ENCODE assay signal across 23 mouse cellular contexts in genomic region chr4:114457111-114457510, GRCm38 (mm10). TPM values are rescaled to one million over a fixed set of nuclear protein-coding genes. Genes with fewer than 3 reads are reported as not detected.
DNase-seq lines count a peak whose midpoint lies in the region; ATAC-seq lines count a peak whose summit lies in the region.
"Had no signal": no experiment of that assay in that cellular context is flagged by ENCODE, and none has a peak within 500 bp of the region (broad histone marks: within the 10 kb centered on the region; RNA-seq: fewer than 3 reads in every experiment).

No protein-coding gene starts in this region.

- no peak for ATAC-seq in kidney, embryonic 14.5 days (ENCODE audit: low FRiP score, low TSS enrichment)
- ATAC-seq: forebrain, embryonic 15.5 days; inflammation-experienced regulatory T-cells, adult 6 months; midbrain, embryonic 16.5 days had no signal

- H3K4me2 ChIP-seq in kidney, embryonic 14.5 days (replicated peaks; ENCODE audit: low read depth, low read length), result no peak overlapping the region
- H3K4me2 ChIP-seq: forebrain, embryonic 15.5 days; hindbrain, embryonic 14.5 days; limb, embryonic 12.5 days; liver, embryonic 13.5 days; lung, embryonic 14.5 days; neural tube, embryonic 13.5 days had no signal

- peaks cover 20% of the 10 kb centered on the region; the same call in 1 of the 2 replicates for H3K4me1 ChIP-seq in kidney, embryonic 14.5 days (ENCODE audit: control insufficient read depth, insufficient read depth, low read length)
- H3K4me1 ChIP-seq: forebrain, embryonic 15.5 days; limb, embryonic 12.5 days; liver, embryonic 13.5 days had no signal

- H3K27ac ChIP-seq in kidney, embryonic 14.5 days (ENCODE audit: low read depth, low read length), result no peak overlapping the region
- H3K27ac ChIP-seq: forebrain, embryonic 15.5 days; hindbrain, embryonic 14.5 days; layer of hippocampus, adult 2 months; limb, embryonic 12.5 days; liver, embryonic 13.5 days; macrophage; neural tube, embryonic 13.5 days had no signal

- H3K4me3 ChIP-seq in kidney, embryonic 14.5 days (ENCODE audit: low read length), result no peak overlapping the region
- H3K4me3 ChIP-seq: forebrain, embryonic 15.5 days; layer of hippocampus, adult 2 months; limb, embryonic 12.5 days; liver, embryonic 13.5 days; myocyte; neural tube, embryonic 13.5 days had no signal

- WGBS in kidney, embryonic 14.5 days, result 83% methylated on average over 2 of the region's 2 CpGs

- no peak overlapping the region for H3K9ac ChIP-seq in kidney, embryonic 14.5 days (ENCODE audit: low read depth, low read length)
- H3K9ac ChIP-seq: forebrain, embryonic 15.5 days; hindbrain, embryonic 14.5 days; limb, embryonic 12.5 days; liver, embryonic 13.5 days; lung, embryonic 14.5 days; neural tube, embryonic 13.5 days had no signal

- H3K9me3 ChIP-seq in kidney, embryonic 14.5 days (ENCODE audit: control insufficient read depth, low read length), result no peaks in the 10 kb centered on the region
- H3K9me3 ChIP-seq: forebrain, embryonic 15.5 days; limb, embryonic 12.5 days; liver, embryonic 13.5 days; neural tube, embryonic 13.5 days had no signal

- DNase-seq in kidney, adult 11 months, result peak; percentile 85
- DNase-seq in adipocyte (ENCODE audit: low spot score), result peak; percentile 45
- peak; percentile 86 for DNase-seq in kidney, adult 8-10 months
- peak; percentile 86 to 89 for DNase-seq in kidney, postnatal 36 days
- DNase-seq in left cerebral cortex, adult 9 months (ENCODE audit: low spot score in 2 of 2), result no peak
- no peak for DNase-seq in T-cell, adult 2 months (ENCODE audit: low spot score)
- DNase-seq: adrenal gland, postnatal 36 days; cerebellum, adult 9-10 months; heart, postnatal 36 days; liver, embryonic 13.5 days; lung, embryonic 14.5 days; right cerebral cortex, postnatal 4 days; thymus, postnatal 14 days had no signal

- no peaks in the 10 kb centered on the region for H3K36me3 ChIP-seq in kidney, embryonic 14.5 days (ENCODE audit: control insufficient read depth, insufficient read depth, low read length)
- H3K36me3 ChIP-seq: forebrain, embryonic 15.5 days; limb, embryonic 12.5 days; liver, embryonic 13.5 days; neural tube, embryonic 13.5 days had no signal

- H3K27me3 ChIP-seq in kidney, embryonic 14.5 days (ENCODE audit: control insufficient read depth, insufficient read depth, low read length), result no peaks in the 10 kb centered on the region
- H3K27me3 ChIP-seq: forebrain, embryonic 15.5 days; liver, embryonic 13.5 days; neural tube, embryonic 13.5 days had no signal

RNA-seq across cellular contexts. Expression of gene Trabd2b, which starts 50.6 kb away (rescaled TPM):
- 4.1 and 5.0 TPM in 2 replicates for polyA plus RNA-seq in kidney, embryonic 14.5 days (2014; fragmentation: Nextera tagmentation; extraction: Ambion mirVana)
- polyA plus RNA-seq: inflammation-experienced regulatory T-cells, adult 6 months; macrophage had no signal

Comparison
In these comparisons a context has a peak if more than half of its experiments do, and no peak if none do; other contexts are left out.
1. DNase-seq: peak in kidney, adult 11 months (single experiment), adipocyte (single experiment), kidney, adult 8-10 months (2 of 2) and kidney, postnatal 36 days (2 of 2); none in left cerebral cortex, adult 9 months (0 of 2) and T-cell, adult 2 months (single experiment).